Mouse (Mus musculus) brain, embryonic 14.5 days (tissue): Measurements from ENCODE around the gene Atp6v0a1.

Source experiments
- CTCF ChIP-seq: fragments of 200-500 bp; IDR thresholded peaks from 2 replicates; pipeline ENCODE4 v1.5.1; 2012; ENCODE audit warnings: inconsistent platforms, mild to moderate bottlenecking, moderate library complexity, borderline replicate concordance; ENCODE audit not compliant: insufficient read depth, insufficient read length; ENCODE audit errors: extremely low read depth
- POLR2A ChIP-seq: fragments of 200-500 bp; IDR thresholded peaks from 2 replicates; pipeline ENCODE4 v1.6.1; 2012; ENCODE audit warnings: mild to moderate bottlenecking, inconsistent platforms, borderline replicate concordance; ENCODE audit not compliant: poor library complexity, insufficient read depth, insufficient read length, severe bottlenecking; ENCODE audit errors: extremely low read depth

DNA sequence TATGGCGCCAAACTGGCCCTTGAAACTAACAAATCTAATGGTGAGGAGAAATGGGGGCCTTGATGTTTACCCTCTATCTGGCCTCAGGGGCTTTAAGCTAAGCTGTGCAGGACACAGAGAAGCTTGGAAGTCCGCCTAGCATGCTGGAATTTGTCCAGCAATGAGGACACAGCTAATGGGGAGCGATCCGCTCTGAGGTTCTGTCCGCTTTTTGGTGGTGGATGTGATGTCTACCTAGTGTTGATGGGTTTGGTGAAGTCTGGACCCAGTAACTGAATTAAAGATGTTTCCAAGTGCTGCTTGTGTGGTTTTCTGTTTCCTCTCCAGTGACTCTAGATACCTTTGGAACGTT, 77.0 kb downstream of the Atp6v0a1 start:
- TF ChIP-seq CTCF (no peak), POLR2A (no peak)
